Mouse (Mus musculus) kidney, embryonic 16.5 days (tissue): ENCODE measurements around the gene Zdhhc11. TPM values are rescaled to one million over a fixed set of nuclear protein-coding genes. Genes with fewer than 3 reads are reported as not detected.
"Not testable (repeated sequence)": the region's sequence is repeated elsewhere in the genome, so short reads cannot be mapped to it uniquely, and the experiment has no call there.

Source experiments
- ATAC-seq: fragments of 200-750 bp; cut with Nextera tagmentation; 2 replicates; pipeline ENCODE4 v1.8.0; 2017; ENCODE audit warnings: moderate TSS enrichment; ENCODE audit not compliant: low FRiP score, low TSS enrichment
- H3K27ac ChIP-seq: fragments of 300-500 bp; sonication (generic); 2 replicates; pipeline ENCODE4 v1.5.1; 2014; ENCODE audit warnings: low read length
- H3K27me3 ChIP-seq: fragments of 300-500 bp; sonication (generic); 2 replicates; pipeline ENCODE4 v1.6.1; 2014; ENCODE audit warnings: low read length, control low read depth, mixed read lengths; ENCODE audit not compliant: insufficient read depth
- H3K36me3 ChIP-seq: fragments of 300-500 bp; sonication (generic); 2 replicates; pipeline ENCODE4 v1.6.1; 2014; ENCODE audit warnings: low read length, control low read depth, mixed read lengths; ENCODE audit not compliant: insufficient read depth
- H3K4me1 ChIP-seq: fragments of 300-500 bp; sonication (generic); 2 replicates; pipeline ENCODE4 v1.6.1; 2014; ENCODE audit warnings: low read length, control low read depth, mixed read lengths; ENCODE audit not compliant: insufficient read depth
- H3K4me2 ChIP-seq: fragments of 300-500 bp; sonication (generic); replicated peaks from 2 replicates; pipeline ENCODE4 v1.6.1; 2014; ENCODE audit warnings: low read depth, low read length
- H3K4me3 ChIP-seq: fragments of 300-500 bp; sonication (generic); 2 replicates; pipeline ENCODE4 v1.5.1; 2014; ENCODE audit warnings: mild to moderate bottlenecking, low read length
- H3K9ac ChIP-seq: fragments of 300-500 bp; sonication (generic); replicated peaks from 2 replicates; pipeline ENCODE4 v1.6.1; 2014; ENCODE audit warnings: low read length
- H3K9me3 ChIP-seq: fragments of 300-500 bp; sonication (generic); 2 replicates; pipeline ENCODE4 v1.6.1; 2016; ENCODE audit warnings: low read length, control low read depth
- WGBS: fragments of 180-500 bp; shearing (Covaris S2); extraction: QIAGEN DNeasy Blood & Tissue Kit; methylation state at CpG from one replicate; pipeline ENCODE4 v1.1.7; 2014; 5-methylcytosine and 5-hydroxymethylcytosine counted together
- polyA plus RNA-seq: library from polyadenylated mRNA; unstranded; fragments of >200 nt; fragmentation: Nextera tagmentation; extraction: Ambion mirVana; gene quantifications from 2 replicates; pipeline ENCODE4 v1.2.1, GENCODE M21; 2015

Gene Zdhhc11
- polyA plus RNA-seq, 1 experiment from 2014 or later = not detected

DNA sequence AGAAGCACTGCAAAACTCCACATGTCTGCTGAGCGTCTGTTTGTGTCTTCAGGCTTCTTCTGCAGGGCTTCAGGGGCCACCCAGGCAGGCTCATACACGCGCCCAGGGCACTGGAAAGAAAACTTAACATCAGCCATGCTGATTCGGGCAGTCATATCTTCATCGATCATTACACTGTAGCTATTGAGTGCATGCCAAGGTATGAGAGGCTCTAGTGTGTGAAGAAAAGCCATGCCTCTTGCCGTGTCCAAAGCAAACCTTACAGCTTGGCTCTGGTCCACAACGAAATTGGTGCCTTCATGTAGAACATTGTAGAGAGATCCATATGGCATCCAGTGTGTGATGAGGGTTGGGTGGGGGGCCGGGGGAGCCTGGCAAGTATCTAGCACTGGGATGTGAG lies 55.4 kb downstream of the Zdhhc11 start:
- not testable (repeated sequence) for H3K4me2 ChIP-seq, H3K36me3 ChIP-seq

DNA sequence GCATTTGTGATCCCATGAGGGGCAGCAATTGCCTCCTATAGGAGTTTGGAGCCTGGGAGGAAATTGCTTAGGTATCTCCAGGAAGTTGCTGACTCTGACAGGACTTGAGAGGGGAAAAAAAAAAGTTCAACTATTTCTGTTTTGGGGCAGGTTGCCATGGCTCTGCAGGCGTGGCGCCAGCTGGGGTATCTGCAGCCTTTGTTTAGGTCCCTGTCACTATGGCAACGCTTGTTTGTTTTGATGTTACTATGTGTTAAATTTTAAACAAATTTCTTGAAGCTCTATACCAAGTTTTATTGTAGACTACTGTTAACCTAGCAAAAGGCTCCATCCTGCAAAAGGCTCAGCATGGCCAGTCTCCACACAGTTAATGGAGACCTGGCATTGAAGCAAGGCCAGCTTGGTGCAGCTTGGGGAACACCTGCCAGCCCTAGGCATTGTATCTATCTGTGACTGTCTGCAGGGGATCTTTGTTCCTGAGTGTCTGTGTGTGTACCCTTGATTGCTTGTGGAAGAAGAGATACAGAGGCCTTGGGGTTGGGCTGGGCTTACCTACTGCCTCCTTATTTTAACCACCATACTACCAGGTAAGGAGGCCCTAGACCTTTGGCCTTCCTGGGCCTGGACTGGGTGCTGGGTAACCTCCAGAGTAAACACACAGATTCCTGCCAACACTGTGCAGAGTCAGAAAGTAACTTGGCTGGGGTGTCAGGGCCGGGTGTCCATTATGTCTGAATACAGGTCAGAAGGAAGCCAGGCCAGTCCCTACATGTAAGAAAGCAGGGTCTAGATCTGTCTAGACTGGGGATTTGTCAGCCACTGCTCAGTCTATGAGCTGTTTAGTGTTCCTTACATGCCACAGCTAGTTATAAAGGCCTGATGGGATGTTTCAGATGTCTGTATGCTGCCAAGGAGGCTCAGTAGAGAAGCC lies 61.8 kb downstream of the Zdhhc11 start:
- Histone ChIP-seq H3K27ac (no peak overlapping the region), H3K4me1 (no peaks in the 10 kb centered on the region), H3K4me2 (no peak overlapping the region), H3K4me3 (no peak overlapping the region), H3K9ac (no peak overlapping the region), H3K9me3 (no peaks in the 10 kb centered on the region), H3K36me3 (no peaks in the 10 kb centered on the region), H3K27me3 (no peaks in the 10 kb centered on the region)
- ATAC-seq = no peak
- 68% methylated on average over 4 of the region's 4 CpGs for WGBS

More for the DNA sequence above, 55.4 kb downstream of the Zdhhc11 start:
- H3K9me3 ChIP-seq, H3K4me1 ChIP-seq, ATAC-seq, H3K4me3 ChIP-seq, H3K9ac ChIP-seq, H3K27me3 ChIP-seq, H3K27ac ChIP-seq: not testable (repeated sequence)
- WGBS = 87% methylated on average over 8 of the region's 8 CpGs

DNA sequence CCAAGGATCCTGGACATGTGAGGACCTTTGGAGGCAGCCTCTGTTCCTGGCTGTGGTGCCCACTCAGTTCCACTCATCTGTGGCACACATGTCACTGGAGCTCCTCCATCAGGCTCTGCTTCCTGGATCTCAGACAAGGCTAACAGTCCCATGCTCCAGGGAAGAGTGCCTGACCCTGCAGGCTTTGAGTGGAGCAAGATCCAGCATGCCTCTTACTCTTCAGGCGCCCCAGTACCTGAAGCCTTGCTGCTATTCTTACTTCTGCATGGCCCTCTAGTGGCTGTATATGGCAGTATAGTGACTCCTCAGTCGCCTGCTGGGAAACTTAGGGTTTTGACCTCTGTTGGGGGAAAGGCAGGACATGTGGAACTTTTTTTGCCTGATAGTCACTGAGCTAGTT lies 62.6 kb downstream of the Zdhhc11 start:
- H3K27ac ChIP-seq = no peak overlapping the region
- H3K9ac ChIP-seq = no peak overlapping the region
- no peak overlapping the region for H3K4me3 ChIP-seq
- no peaks in the 10 kb centered on the region for H3K27me3 ChIP-seq
- no peaks in the 10 kb centered on the region for H3K9me3 ChIP-seq
- no peaks in the 10 kb centered on the region for H3K36me3 ChIP-seq
- ATAC-seq = peak; percentile 73
- 14% methylated on average over 2 of the region's 2 CpGs for WGBS
- H3K4me1 ChIP-seq = no peaks in the 10 kb centered on the region
- H3K4me2 ChIP-seq = no peak overlapping the region

- Histone ChIP-seq H3K27ac (no peak overlapping the region), H3K36me3 (no peaks in the 10 kb centered on the region), H3K4me2 (no peak overlapping the region), H3K4me3 (no peak overlapping the region), H3K9ac (no peak overlapping the region), H3K27me3 (no peaks in the 10 kb centered on the region), H3K9me3 (no peaks in the 10 kb centered on the region), H3K4me1 (no peaks in the 10 kb centered on the region)
- ATAC-seq = no peak
- 58% methylated on average over 2 of the region's 2 CpGs for WGBS
Measured at GRCm38 (mm10) chr13:74028116-74028515, 64.5 kb downstream of the Zdhhc11 start.

- Histone ChIP-seq H3K9ac (no peak overlapping the region), H3K27ac (no peak overlapping the region), H3K4me3 (no peak overlapping the region), H3K4me1 (no peaks in the 10 kb centered on the region), H3K9me3 (no peaks in the 10 kb centered on the region), H3K4me2 (no peak overlapping the region), H3K36me3 (no peaks in the 10 kb centered on the region), H3K27me3 (no peaks in the 10 kb centered on the region)
- WGBS = 79% methylated on average over 2 of the region's 2 CpGs
- no peak for ATAC-seq
Measured at GRCm38 (mm10) chr13:74029013-74029412, 65.4 kb downstream of the Zdhhc11 start.

- H3K27ac ChIP-seq = no peak overlapping the region
- no peaks in the 10 kb centered on the region for H3K4me1 ChIP-seq
- 85% methylated on average over 7 of the region's 7 CpGs for WGBS
- no peaks in the 10 kb centered on the region for H3K9me3 ChIP-seq
- ATAC-seq = no peak
- H3K27me3 ChIP-seq = no peaks in the 10 kb centered on the region
- H3K36me3 ChIP-seq = no peaks in the 10 kb centered on the region
- H3K4me3 ChIP-seq = no peak overlapping the region
- H3K4me2 ChIP-seq = no peak overlapping the region
- H3K9ac ChIP-seq = no peak overlapping the region
Measured at GRCm38 (mm10) chr13:74030691-74031090, 67.0 kb downstream of the Zdhhc11 start.

DNA sequence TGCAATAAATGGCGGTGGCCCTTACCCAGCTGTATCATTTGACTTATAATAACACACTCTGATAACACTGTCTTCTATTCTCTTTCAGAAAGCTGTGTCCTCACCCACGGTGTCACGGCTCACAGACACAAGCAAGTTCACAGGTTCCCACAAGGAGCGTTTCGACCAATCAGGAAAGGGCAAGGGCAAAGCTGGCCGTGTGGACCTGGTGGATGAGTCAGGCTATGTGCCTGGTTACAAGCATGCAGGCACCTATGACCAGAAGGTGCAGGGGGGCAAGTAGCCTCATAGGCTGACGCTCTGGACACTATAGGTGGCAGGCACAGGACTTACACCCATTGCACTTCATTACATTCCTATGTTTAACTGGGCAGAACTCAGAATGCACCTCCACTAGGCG lies 67.5 kb downstream of the Zdhhc11 start:
- Histone ChIP-seq H3K27ac (no peak overlapping the region), H3K4me1 (no peaks in the 10 kb centered on the region), H3K27me3 (no peaks in the 10 kb centered on the region), H3K4me3 (no peak overlapping the region), H3K36me3 (no peaks in the 10 kb centered on the region), H3K4me2 (no peak overlapping the region), H3K9ac (no peak overlapping the region), H3K9me3 (no peaks in the 10 kb centered on the region)
- ATAC-seq = 0 out of 2 replicates have a peak, but pooled peaks have one; percentile 30
- 72% methylated on average over 8 of the region's 8 CpGs for WGBS

GRCm38 (mm10) chr13:74034756-74035155 lies 71.1 kb downstream of the Zdhhc11 start:
- WGBS = 85% methylated on average over 2 of the region's 2 CpGs
- H3K27me3 ChIP-seq = no peaks in the 10 kb centered on the region
- peaks cover 17% of the 10 kb centered on the region for H3K36me3 ChIP-seq
- no peak overlapping the region for H3K27ac ChIP-seq
- no peak overlapping the region for H3K4me3 ChIP-seq
- H3K9ac ChIP-seq = no peak overlapping the region
- no peak overlapping the region for H3K4me2 ChIP-seq
- H3K9me3 ChIP-seq = no peaks in the 10 kb centered on the region
- no peaks in the 10 kb centered on the region for H3K4me1 ChIP-seq
- ATAC-seq = no peak

DNA sequence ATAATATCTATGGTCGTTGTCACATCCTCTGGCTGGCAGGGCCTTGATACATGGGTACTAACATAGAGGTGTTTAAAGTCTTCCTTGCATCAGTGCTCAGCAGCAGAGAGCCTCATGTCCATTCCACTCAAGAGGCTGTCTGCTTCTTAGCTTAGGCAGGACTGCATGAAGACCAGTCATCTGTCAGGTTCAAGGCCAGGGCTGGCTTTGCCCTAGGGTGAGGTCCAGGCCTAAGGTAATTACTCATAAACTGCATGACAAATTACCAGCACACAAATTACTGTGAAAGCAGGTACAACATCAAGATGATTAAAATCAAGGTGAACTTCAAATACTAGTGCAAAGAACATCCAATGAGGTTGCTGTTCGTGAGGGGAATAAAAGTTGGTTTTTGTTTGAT lies 72.1 kb downstream of the Zdhhc11 start:
- H3K36me3 ChIP-seq = peaks cover 23% of the 10 kb centered on the region
- H3K4me2 ChIP-seq = no peak overlapping the region
- no peak overlapping the region for H3K4me3 ChIP-seq
- 89% methylated on average over 2 of the region's 2 CpGs for WGBS
- no peaks in the 10 kb centered on the region for H3K9me3 ChIP-seq
- no peak overlapping the region for H3K27ac ChIP-seq
- H3K27me3 ChIP-seq = no peaks in the 10 kb centered on the region
- H3K4me1 ChIP-seq = no peaks in the 10 kb centered on the region
- no peak for ATAC-seq
- H3K9ac ChIP-seq = no peak overlapping the region

- WGBS = 89% methylated on average over 3 of the region's 3 CpGs
- H3K36me3 ChIP-seq = peaks cover 35% of the 10 kb centered on the region
- H3K9me3 ChIP-seq = no peaks in the 10 kb centered on the region
Measured at GRCm38 (mm10) chr13:74039926-74040325, 76.3 kb downstream of the Zdhhc11 start.

More at GRCm38 (mm10) chr13:74039926-74040325, 76.3 kb downstream of the Zdhhc11 start:
- Histone ChIP-seq H3K9ac (no peak overlapping the region), H3K27ac (no peak overlapping the region), H3K4me1 (no peaks in the 10 kb centered on the region), H3K4me3 (no peak overlapping the region), H3K4me2 (no peak overlapping the region), H3K27me3 (no peaks in the 10 kb centered on the region)
- no peak for ATAC-seq
